In the genomic region with DNA sequence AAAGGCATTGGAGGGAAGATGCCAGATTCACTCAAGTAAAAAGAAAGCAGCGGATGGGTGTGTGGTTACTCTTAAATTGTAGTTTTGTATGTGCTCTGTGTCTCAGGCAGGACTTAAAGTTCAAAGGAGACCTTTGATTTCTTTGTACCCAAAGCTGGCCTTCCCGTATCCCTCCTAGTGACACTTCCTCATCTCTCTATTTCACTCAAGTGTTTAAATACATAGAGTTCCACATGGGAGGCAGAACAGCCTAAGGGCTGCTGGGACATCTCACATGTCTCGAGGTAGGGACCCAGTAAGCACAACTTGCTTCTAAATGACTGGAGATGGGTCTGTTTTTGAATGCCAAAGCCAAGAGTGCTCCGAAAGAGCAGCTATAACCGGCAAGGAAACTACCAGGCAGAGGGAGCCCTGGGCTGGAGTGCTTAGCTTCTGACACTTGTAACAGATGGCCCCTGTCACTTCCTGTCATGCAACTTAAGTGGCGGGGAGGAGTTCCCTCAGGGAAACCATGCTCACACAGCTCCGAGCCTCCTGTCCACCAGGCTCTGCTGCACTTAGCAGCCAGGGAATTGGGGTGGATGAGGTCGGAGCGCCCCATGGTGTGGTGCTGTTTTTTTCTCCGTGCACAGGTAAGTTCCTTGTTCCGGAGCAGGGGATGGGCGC, we compare ENCODE assay signal across 9 mouse cellular contexts.
DNase-seq lines count a peak whose midpoint lies in the region; ATAC-seq lines count a peak whose summit lies in the region.
"Had no signal": no experiment of that assay in that cellular context is flagged by ENCODE, and none has a peak within 500 bp of the region (broad histone marks: within the 10 kb centered on the region; RNA-seq: fewer than 3 reads in every experiment).

No protein-coding gene starts in this region.

- H3K36me3 ChIP-seq in hindbrain, embryonic 11.5 days (ENCODE audit: control insufficient read depth, insufficient read depth, low read length): no peaks in the 10 kb centered on the region
- H3K36me3 ChIP-seq in hindbrain, embryonic 14.5 days (replicated peaks; ENCODE audit: control insufficient read depth, insufficient read depth): no peaks in the 10 kb centered on the region
- H3K36me3 ChIP-seq in limb, embryonic 15.5 days: no peaks in the 10 kb centered on the region
- H3K36me3 ChIP-seq: G1E had no signal

- no peak overlapping the region for H3K4me2 ChIP-seq in hindbrain, embryonic 11.5 days (replicated peaks; ENCODE audit: low read depth, low read length)
- no peak overlapping the region for H3K4me2 ChIP-seq in hindbrain, embryonic 14.5 days (replicated peaks)
- 0 out of 2 replicates have a peak overlapping the region, but pooled peaks have one; percentile 12 for H3K4me2 ChIP-seq in limb, embryonic 15.5 days

- no peak overlapping the region for H3K27ac ChIP-seq in hindbrain, embryonic 11.5 days (ENCODE audit: low read depth, low read length)
- no peak overlapping the region for H3K27ac ChIP-seq in hindbrain, embryonic 14.5 days
- 0 out of 2 replicates have a peak overlapping the region, but pooled peaks have one; percentile 17 for H3K27ac ChIP-seq in limb, embryonic 15.5 days

- intact Hi-C loops in heart, postnatal 36 days (cut with DNase I): no loop called here

- H3K9me3 ChIP-seq in hindbrain, embryonic 11.5 days (ENCODE audit: control insufficient read depth, low read length): no peaks in the 10 kb centered on the region
- H3K9me3 ChIP-seq in hindbrain, embryonic 14.5 days (ENCODE audit: control insufficient read depth, low read length): no peaks in the 10 kb centered on the region
- H3K9me3 ChIP-seq in limb, embryonic 15.5 days: no peaks in the 10 kb centered on the region
- H3K9me3 ChIP-seq: G1E had no signal

- no peaks in the 10 kb centered on the region for H3K4me1 ChIP-seq in hindbrain, embryonic 11.5 days (replicated peaks; ENCODE audit: control insufficient read depth, insufficient read depth, low read length)
- H3K4me1 ChIP-seq in hindbrain, embryonic 14.5 days (replicated peaks; ENCODE audit: control insufficient read depth, insufficient read depth, low read length): no peaks in the 10 kb centered on the region; the same call in 1 of the 2 replicates
- H3K4me1 ChIP-seq in limb, embryonic 15.5 days: peaks cover 14% of the 10 kb centered on the region

- H3K4me3 ChIP-seq in hindbrain, embryonic 11.5 days (ENCODE audit: low read depth, low read length): no peak overlapping the region
- H3K4me3 ChIP-seq in hindbrain, embryonic 14.5 days (replicated peaks; ENCODE audit: low read length): no peak overlapping the region
- no peak overlapping the region for H3K4me3 ChIP-seq in limb, embryonic 15.5 days

- WGBS in hindbrain, embryonic 11.5 days: 65% methylated on average over 12 of the region's 12 CpGs
- 62% methylated on average over 12 of the region's 12 CpGs for WGBS in hindbrain, embryonic 14.5 days
- WGBS in limb, embryonic 15.5 days: 28% methylated on average over 12 of the region's 12 CpGs

- H3K9ac ChIP-seq in hindbrain, embryonic 11.5 days (ENCODE audit: low read depth, low read length): no peak overlapping the region
- H3K9ac ChIP-seq in hindbrain, embryonic 14.5 days: no peak overlapping the region
- H3K9ac ChIP-seq in limb, embryonic 15.5 days: no peak overlapping the region

- no peaks in the 10 kb centered on the region for H3K27me3 ChIP-seq in hindbrain, embryonic 11.5 days (ENCODE audit: control insufficient read depth, insufficient read depth, low read length)
- H3K27me3 ChIP-seq in hindbrain, embryonic 14.5 days (ENCODE audit: control insufficient read depth, insufficient read depth, low read length): no peaks in the 10 kb centered on the region
- H3K27me3 ChIP-seq in limb, embryonic 15.5 days: no peaks in the 10 kb centered on the region

- DNase-seq in hindbrain, embryonic 11.5 days (ENCODE audit: low spot score): peak; percentile 15
- DNase-seq in hindbrain, embryonic 14.5 days (ENCODE audit: low spot score): no peak
- peak; percentile 61 for DNase-seq in embryo, embryonic 11 days
- DNase-seq in heart, postnatal 36 days: peak; percentile 70 to 76
- DNase-seq in natural killer cell, adult 2 months (ENCODE audit: low spot score in 2 of 2): peak; percentile 69
- DNase-seq in c-Kit-positive CD71-positive TER-119-positive erythroid progenitor cells, embryonic 14.5 days (ENCODE audit: low spot score): no peak
- no peak for DNase-seq in layer of hippocampus, adult 9-10 months (ENCODE audit: low spot score)

- ATAC-seq in hindbrain, embryonic 11.5 days (ENCODE audit: low FRiP score): no peak
- no peak for ATAC-seq in hindbrain, embryonic 14.5 days (ENCODE audit: low FRiP score)
- no peak for ATAC-seq in limb, embryonic 15.5 days (ENCODE audit: insufficient number of reproducible peaks, low FRiP score, low TSS enrichment, low read depth)

Comparison
In these comparisons a context has a peak if more than half of its experiments do, and no peak if none do; other contexts are left out.
1. DNase-seq: peak in hindbrain, embryonic 11.5 days (single experiment), embryo, embryonic 11 days (single experiment), heart, postnatal 36 days (2 of 2) and natural killer cell, adult 2 months (2 of 2); none in hindbrain, embryonic 14.5 days (single experiment), c-Kit-positive CD71-positive TER-119-positive erythroid progenitor cells, embryonic 14.5 days (single experiment) and layer of hippocampus, adult 9-10 months (single experiment).